Mouse (Mus musculus): Measurements from ENCODE around the gene Map3k19. TPM values are rescaled to one million over a fixed set of nuclear protein-coding genes. Genes with fewer than 3 reads are reported as not detected.

Map3k19 gene
- total RNA-seq, 4 experiments from 2014 or later, result 0.09 to 0.14 TPM; not detected in 2

DNA sequence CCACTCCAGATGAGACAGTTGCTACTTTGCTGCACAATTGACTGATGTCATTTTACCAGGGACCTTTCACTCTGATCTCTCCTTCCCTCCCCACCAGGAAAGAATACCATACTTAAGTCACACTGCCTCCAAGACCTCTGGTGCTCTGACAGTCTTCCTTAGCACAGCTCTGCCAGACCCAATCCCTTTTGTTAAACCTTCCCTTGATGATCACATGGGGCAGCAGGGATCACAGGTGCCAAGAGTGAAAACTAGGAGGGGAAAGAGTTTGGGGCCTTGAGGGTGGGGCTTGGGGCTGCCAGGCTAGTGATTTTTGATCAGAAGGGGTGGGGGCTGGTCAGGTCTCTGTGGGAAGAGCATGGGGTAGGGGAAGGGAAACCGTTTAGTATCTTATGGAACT is 58.1 kb downstream of the Map3k19 start:
- DNase-seq (ENCODE audit: low spot score), result no peak

GRCm38 (mm10) chr1:127796341-127796740 is 58.5 kb downstream of the Map3k19 start:
- no peak for DNase-seq (ENCODE audit: low spot score)

- DNase-seq (ENCODE audit: low spot score), result no peak
Observed at GRCm38 (mm10) chr1:127795087-127795769, 59.6 kb downstream of the Map3k19 start.

- DNase-seq (ENCODE audit: low spot score), result no peak
Observed at GRCm38 (mm10) chr1:127793459-127793858, 61.4 kb downstream of the Map3k19 start.

DNA sequence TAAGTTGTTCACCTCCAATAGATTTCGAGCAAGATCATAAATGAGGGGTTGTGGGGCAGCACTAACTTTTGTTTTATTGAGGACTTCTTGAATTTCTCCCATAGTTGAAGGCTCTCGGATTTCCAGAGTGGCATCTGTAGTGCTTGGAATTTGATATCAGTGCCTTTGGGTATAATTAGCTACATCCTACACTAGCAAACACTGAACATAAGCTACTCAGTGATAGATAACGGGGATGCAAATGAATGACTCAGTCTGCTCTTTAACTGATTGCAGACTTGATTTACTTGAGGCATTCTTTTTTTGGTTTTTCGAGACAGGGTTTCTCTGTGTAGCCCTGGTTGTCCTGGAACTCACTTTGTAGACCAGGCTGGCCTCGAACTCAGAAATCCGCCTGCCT is 65.9 kb downstream of the Map3k19 start:
- no peak for DNase-seq (ENCODE audit: low spot score)

GRCm38 (mm10) chr1:127785882-127786281 is 68.9 kb downstream of the Map3k19 start:
- DNase-seq (ENCODE audit: low spot score), result no peak

DNA sequence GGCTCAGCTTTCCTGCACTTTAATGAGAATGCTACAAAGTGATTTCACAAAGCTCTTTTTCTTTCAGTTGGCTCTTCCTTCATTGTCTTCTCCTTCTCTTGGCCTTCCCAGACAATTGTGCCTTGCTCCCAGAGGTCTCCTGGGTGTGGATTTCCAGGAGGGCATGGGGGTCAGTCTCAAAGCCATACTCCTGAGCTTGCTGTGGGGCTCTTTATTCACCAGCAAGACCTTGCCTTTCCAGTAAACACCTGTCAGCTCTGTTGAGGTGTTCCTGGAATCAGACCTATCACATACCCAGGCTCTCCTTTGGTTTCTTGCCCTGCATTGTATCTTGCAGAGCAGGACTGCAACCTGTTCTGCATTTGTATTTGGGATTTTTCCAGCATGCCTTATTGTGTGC is 71.0 kb downstream of the Map3k19 start:
- no peak for DNase-seq (ENCODE audit: low spot score)

DNA sequence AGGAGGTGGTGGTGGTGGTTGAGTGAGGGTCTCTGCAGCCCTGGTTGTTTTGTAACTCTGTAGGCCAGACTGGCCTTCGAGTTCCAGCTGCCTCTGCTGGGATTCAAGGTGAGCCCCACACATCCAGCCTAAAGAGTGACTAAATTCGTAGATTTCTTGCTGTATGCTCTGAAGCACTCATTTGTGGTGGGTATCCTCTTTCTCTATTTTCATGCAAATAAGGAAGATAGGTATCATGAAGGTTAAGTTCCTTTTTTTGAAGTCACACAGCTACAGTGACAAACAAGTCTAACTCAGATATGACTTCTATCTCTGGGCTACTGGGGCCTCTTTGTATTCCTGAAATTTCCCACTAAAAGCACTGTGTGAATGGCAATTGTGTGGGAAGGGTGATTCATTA is 74.0 kb downstream of the Map3k19 start:
- no peak for DNase-seq (ENCODE audit: low spot score)

DNA sequence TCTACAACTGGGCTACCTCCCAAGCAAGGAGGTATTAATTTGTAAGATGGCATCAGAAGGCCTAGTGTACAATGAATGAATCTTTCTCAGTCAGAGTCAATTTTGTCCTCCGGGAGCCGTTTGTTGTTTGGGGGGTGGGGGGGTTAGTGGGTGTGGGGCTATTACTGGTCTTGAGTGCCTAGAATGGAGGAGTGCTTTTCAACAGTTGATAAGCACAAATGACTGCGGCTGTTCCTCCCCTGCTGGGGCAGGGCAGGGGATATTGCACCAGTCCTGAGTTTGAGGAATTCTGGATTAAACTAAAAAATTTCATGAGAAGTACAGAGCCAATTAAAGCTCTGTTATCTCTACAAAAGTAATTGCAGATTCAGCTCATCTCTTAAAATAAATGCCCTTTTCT is 74.7 kb downstream of the Map3k19 start:
- DNase-seq (ENCODE audit: low spot score), result no peak

- no peak for DNase-seq (ENCODE audit: low spot score)
Observed at GRCm38 (mm10) chr1:127778611-127779010, 76.2 kb downstream of the Map3k19 start.

GRCm38 (mm10) chr1:127776246-127776645 is 78.6 kb downstream of the Map3k19 start:
- no peak for DNase-seq (ENCODE audit: low spot score)

DNA sequence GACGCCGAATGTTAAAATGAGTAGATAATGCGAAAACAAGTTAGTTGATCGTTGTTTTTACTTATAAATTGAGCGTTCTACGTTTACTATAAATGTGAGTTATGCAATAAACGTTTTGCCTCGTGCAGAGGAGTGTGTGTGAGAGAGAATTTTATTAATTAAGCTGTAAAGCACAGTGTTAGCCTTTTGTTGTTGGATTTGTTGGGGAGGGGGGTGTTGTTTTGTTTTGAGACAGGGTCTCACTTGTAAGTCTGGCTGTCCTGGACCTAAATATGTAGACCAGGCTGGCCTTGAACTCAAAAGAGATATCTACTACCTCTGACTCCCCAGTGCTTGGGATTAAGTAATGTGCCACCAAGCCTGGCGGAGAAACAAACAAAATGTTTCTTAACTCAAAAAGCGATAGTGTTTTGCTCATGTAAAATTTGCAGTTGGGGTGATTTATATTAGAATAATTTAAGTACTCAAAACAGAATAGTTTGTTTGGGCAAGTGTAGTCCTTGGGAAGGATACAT is 79.6 kb downstream of the Map3k19 start:
- no peak for DNase-seq (ENCODE audit: low spot score)

- no peak for DNase-seq (ENCODE audit: low spot score)
Observed at GRCm38 (mm10) chr1:127774501-127774880, 80.3 kb downstream of the Map3k19 start.

DNA sequence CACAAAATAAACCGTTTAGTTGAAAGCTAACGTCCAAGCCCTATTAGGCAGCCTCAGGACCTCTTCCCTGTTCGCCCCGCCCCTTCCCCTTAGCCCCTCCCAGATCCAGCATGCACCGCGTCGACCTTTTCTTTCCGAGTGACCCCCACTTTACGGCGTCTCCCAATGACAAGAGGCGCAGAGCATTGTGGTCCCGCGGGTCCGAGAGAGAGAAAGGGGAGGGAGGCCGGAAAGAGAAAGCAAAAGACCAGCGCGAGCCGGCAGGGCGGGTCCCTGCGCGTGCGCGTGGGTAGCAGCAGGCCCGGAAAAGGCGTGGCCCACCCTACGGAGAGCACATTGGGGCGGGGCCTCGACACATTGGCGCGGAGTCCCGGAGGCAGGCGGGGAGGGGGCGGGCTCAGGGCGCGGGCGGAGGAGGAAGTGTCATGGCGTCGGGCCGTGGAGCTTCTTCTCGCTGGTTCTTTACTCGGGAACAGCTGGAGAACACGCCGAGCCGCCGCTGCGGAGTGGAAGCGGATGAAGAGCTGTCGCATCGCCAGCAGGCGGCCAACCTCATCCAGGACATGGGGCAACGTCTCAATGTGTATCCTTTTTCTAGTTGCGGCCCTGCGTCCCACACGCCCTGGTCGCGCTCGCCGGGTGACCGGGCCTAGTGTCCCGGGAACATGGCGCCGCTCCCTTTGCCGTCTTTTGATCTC is 80.9 kb downstream of the Map3k19 start, which contains the start of gene Ccnt2:
Gene Ccnt2, plus strand, starts transcription at position 362 of the 698 bp plus-strand sequence.
- DNase-seq (ENCODE audit: low spot score), result peak; percentile 99

GRCm38 (mm10) chr1:127773198-127773802 is 81.5 kb downstream of the Map3k19 start:
- DNase-seq (ENCODE audit: low spot score), result no peak

- DNase-seq (ENCODE audit: low spot score), result no peak
Observed at GRCm38 (mm10) chr1:127766741-127767140, 88.1 kb downstream of the Map3k19 start.

- no peak for DNase-seq (ENCODE audit: low spot score)
Observed at GRCm38 (mm10) chr1:127765468-127765867, 89.4 kb downstream of the Map3k19 start.

Other genes starting within 250 kb of the Map3k19 start
- 1 to 10 TPM; 5.3 to 8.2 (median 6.3) TPM for gene Tmem163, start 175.5 kb downstream of the Map3k19 start, total RNA-seq (2022)
- gene Acmsd, start 125.6 kb downstream of the Map3k19 start, total RNA-seq (2022), result under 1 TPM in 2 of 4 experiments, not detected in 2; 0.14 to 0.19 TPM
- 10 to 100 TPM; 17.8 to 24.1 (median 22.8) TPM for gene Ccnt2, start 80.9 kb downstream of the Map3k19 start, total RNA-seq (2022)
- 10 to 100 TPM; 35.5 to 39.8 (median 38.6) TPM for gene Rab3gap1, start 13.7 kb upstream of the Map3k19 start, total RNA-seq (2022)
- gene Zranb3, start 248.0 kb upstream of the Map3k19 start, total RNA-seq (2022), result 1 to 10 TPM; 3.5 to 5.7 (median 5.3) TPM
- 10 to 100 TPM; 47.7 to 53.2 (median 48.9) TPM for gene R3hdm1, start 248.3 kb upstream of the Map3k19 start, total RNA-seq (2022)